In genomic region chr7:25246079-25246758, GRCm38 (mm10) we compare ENCODE assay signal across 8 mouse cellular contexts. TPM values are rescaled to one million over a fixed set of nuclear protein-coding genes. Genes with fewer than 3 reads are reported as not detected.
DNase-seq lines count a peak whose midpoint lies in the region; ATAC-seq and TF ChIP-seq lines count a peak whose summit lies in the region.

No protein-coding gene starts in this region.

- peak; percentile 54 to 78 for DNase-seq in adrenal gland, adult (ENCODE audit: inconsistent age in 2 of 2, low spot score in 1 of 2)
- no peak for DNase-seq in adrenal gland, adult 8-10 months
- peak; percentile 54 for DNase-seq in forebrain, embryonic 14.5 days (ENCODE audit: low spot score)

- H3K9me3 ChIP-seq in ES-Bruce4 (replicated peaks; ENCODE audit: control insufficient read depth, insufficient read depth, low read length, poor library complexity, severe bottlenecking) = no peaks in the 10 kb centered on the region
- H3K9me3 ChIP-seq in forebrain, embryonic 14.5 days (replicated peaks; ENCODE audit: control insufficient read depth, low read length) = no peaks in the 10 kb centered on the region
- H3K9me3 ChIP-seq in intestine, embryonic 16.5 days (ENCODE audit: control insufficient read depth, low read length) = no peaks in the 10 kb centered on the region
- H3K9me3 ChIP-seq in limb, embryonic 12.5 days = no peaks in the 10 kb centered on the region
- no peaks in the 10 kb centered on the region for H3K9me3 ChIP-seq in neural tube, embryonic 12.5 days

- peaks cover 31% of the 10 kb centered on the region for H3K36me3 ChIP-seq in ES-Bruce4 (ENCODE audit: control insufficient read depth, insufficient read depth, low read length, poor library complexity, severe bottlenecking)
- peaks cover 23% of the 10 kb centered on the region for H3K36me3 ChIP-seq in forebrain, embryonic 14.5 days (ENCODE audit: control insufficient read depth, insufficient read depth, low read length)
- H3K36me3 ChIP-seq in intestine, embryonic 16.5 days (ENCODE audit: control insufficient read depth, insufficient read depth, low read length) = peaks cover 14% of the 10 kb centered on the region; the same call in 1 of the 2 replicates
- H3K36me3 ChIP-seq in limb, embryonic 12.5 days = peaks cover 45% of the 10 kb centered on the region
- H3K36me3 ChIP-seq in neural tube, embryonic 12.5 days = peaks cover 23% of the 10 kb centered on the region

- no peak for TF ChIP-seq CTCF in ES-Bruce4 (IDR thresholded peaks at IDR 0.05; ENCODE audit: low read depth, low read length)

- ATAC-seq in forebrain, embryonic 14.5 days = no peak
- no peak for ATAC-seq in intestine, embryonic 16.5 days
- no peak for ATAC-seq in limb, embryonic 12.5 days (ENCODE audit: insufficient number of reproducible peaks, insufficient read depth, low FRiP score, low TSS enrichment, low read depth)
- no peak for ATAC-seq in neural tube, embryonic 12.5 days (ENCODE audit: low FRiP score, low read depth)
- ATAC-seq in activated CD4-positive, CD25-positive, alpha-beta regulatory T cell, adult 4 months = no peak

- TF ChIP-seq POLR2A in ES-Bruce4 (IDR thresholded peaks at IDR 0.05; ENCODE audit: insufficient read depth, low read length) = no peak

- H3K4me2 ChIP-seq in forebrain, embryonic 14.5 days (ENCODE audit: low read length) = peak overlapping the region; percentile 98
- peak overlapping the region; percentile 90 for H3K4me2 ChIP-seq in intestine, embryonic 16.5 days (ENCODE audit: low read depth, low read length)
- peak overlapping the region; percentile 95 for H3K4me2 ChIP-seq in limb, embryonic 12.5 days
- H3K4me2 ChIP-seq in neural tube, embryonic 12.5 days (replicated peaks) = peak overlapping the region; percentile 96

- WGBS in forebrain, embryonic 14.5 days = 44% methylated on average over 20 of the region's 20 CpGs
- WGBS in intestine, embryonic 16.5 days = 60% methylated on average over 20 of the region's 20 CpGs
- 60% methylated on average over 20 of the region's 20 CpGs for WGBS in limb, embryonic 12.5 days
- WGBS in neural tube, embryonic 12.5 days = 77% methylated on average over 20 of the region's 20 CpGs

- H3K4me1 ChIP-seq in ES-Bruce4 (ENCODE audit: control insufficient read depth, insufficient read depth, low read length) = peaks cover 2% of the 10 kb centered on the region
- H3K4me1 ChIP-seq in forebrain, embryonic 14.5 days (ENCODE audit: control insufficient read depth, insufficient read depth, low read length) = peaks cover 24% of the 10 kb centered on the region
- H3K4me1 ChIP-seq in intestine, embryonic 16.5 days (ENCODE audit: control insufficient read depth, insufficient read depth, low read length) = peaks cover 37% of the 10 kb centered on the region
- H3K4me1 ChIP-seq in limb, embryonic 12.5 days (replicated peaks) = peaks cover 45% of the 10 kb centered on the region
- H3K4me1 ChIP-seq in neural tube, embryonic 12.5 days = peaks cover 40% of the 10 kb centered on the region

- no peak overlapping the region for H3K27ac ChIP-seq in ES-Bruce4 (ENCODE audit: insufficient read depth, low read length)
- H3K27ac ChIP-seq in forebrain, embryonic 14.5 days (ENCODE audit: low read depth, low read length) = peak overlapping the region; percentile 94
- H3K27ac ChIP-seq in intestine, embryonic 16.5 days (ENCODE audit: low read length) = peak overlapping the region; percentile 60
- H3K27ac ChIP-seq in limb, embryonic 12.5 days = peak overlapping the region; percentile 99
- H3K27ac ChIP-seq in neural tube, embryonic 12.5 days = peak overlapping the region; percentile 7; the same call in 1 of the 2 replicates

- H3K4me3 ChIP-seq in ES-Bruce4 (ENCODE audit: low read depth, low read length) = no peak overlapping the region
- peak overlapping the region; percentile 78 for H3K4me3 ChIP-seq in forebrain, embryonic 14.5 days (ENCODE audit: low read depth, low read length)
- 0 out of 2 replicates have a peak overlapping the region, but pooled peaks have one; percentile 6 for H3K4me3 ChIP-seq in intestine, embryonic 16.5 days (ENCODE audit: low read length)
- H3K4me3 ChIP-seq in limb, embryonic 12.5 days (replicated peaks) = peak overlapping the region; percentile 95
- H3K4me3 ChIP-seq in neural tube, embryonic 12.5 days = peak overlapping the region; percentile 3; the same call in 1 of the 2 replicates

- H3K27me3 ChIP-seq in ES-Bruce4 (ENCODE audit: control insufficient read depth, insufficient read depth, low read length, poor library complexity, severe bottlenecking) = no peaks in the 10 kb centered on the region
- H3K27me3 ChIP-seq in forebrain, embryonic 14.5 days (replicated peaks; ENCODE audit: control insufficient read depth, insufficient read depth, low read length) = no peaks in the 10 kb centered on the region
- no peaks in the 10 kb centered on the region for H3K27me3 ChIP-seq in intestine, embryonic 16.5 days (replicated peaks; ENCODE audit: control insufficient read depth, insufficient read depth, low read length)
- H3K27me3 ChIP-seq in limb, embryonic 12.5 days = no peaks in the 10 kb centered on the region
- H3K27me3 ChIP-seq in neural tube, embryonic 12.5 days (replicated peaks) = no peaks in the 10 kb centered on the region

- H3K9ac ChIP-seq in ES-Bruce4 (ENCODE audit: low read depth, poor library complexity, severe bottlenecking) = peak overlapping the region; percentile 16
- peak overlapping the region; percentile 79 for H3K9ac ChIP-seq in forebrain, embryonic 14.5 days (ENCODE audit: low read length)
- peak overlapping the region; percentile 95 for H3K9ac ChIP-seq in intestine, embryonic 16.5 days (ENCODE audit: low read depth, low read length)
- H3K9ac ChIP-seq in limb, embryonic 12.5 days (replicated peaks) = peak overlapping the region; percentile 97; the same call in 1 of the 2 replicates
- peak overlapping the region; percentile 38; the same call in 1 of the 2 replicates for H3K9ac ChIP-seq in neural tube, embryonic 12.5 days

- TF ChIP-seq EP300 in ES-Bruce4 (IDR thresholded peaks at IDR 0.05; ENCODE audit: insufficient read depth, low read depth, low read length) = no peak

RNA-seq across cellular contexts. Expression of gene Erf, which starts 4.3 kb away (rescaled TPM):
- total RNA-seq in adrenal gland, adult 8-10 months (2022) = 10 to 100 TPM; 23.6 to 29.4 (median 27.2) TPM
- 61.8 and 63.8 TPM in 2 replicates for polyA plus RNA-seq in ES-Bruce4 (2011; ENCODE audit: insufficient read depth, insufficient read length, low read depth, missing spikeins)
- 7.7 and 8.2 TPM in 2 replicates for polyA plus RNA-seq in forebrain, embryonic 14.5 days (2014; fragmentation: Nextera tagmentation; extraction: Ambion mirVana)
- polyA plus RNA-seq in intestine, embryonic 16.5 days (2015; fragmentation: Nextera tagmentation; extraction: Ambion mirVana) = 6.6 and 7.9 TPM in 2 replicates
- 22.3 and 24.3 TPM in 2 replicates for polyA plus RNA-seq in limb, embryonic 12.5 days (2016; fragmentation: Nextera tagmentation; extraction: Ambion mirVana)
- 11.9 and 13.1 TPM in 2 replicates for polyA plus RNA-seq in neural tube, embryonic 12.5 days (2016; fragmentation: Nextera tagmentation; extraction: Ambion mirVana)
- polyA plus RNA-seq in activated CD4-positive, CD25-positive, alpha-beta regulatory T cell, adult 4 months (2017; shearing (Covaris generic)) = under 1 TPM; 0.28 to 0.38 TPM

RNA-seq across cellular contexts. Expression of gene Gsk3a, which starts 8.6 kb away (rescaled TPM):
- total RNA-seq in adrenal gland, adult 8-10 months (2022) = 100 to 1,000 TPM in 3 of 4 experiments, 10 to 100 TPM in 1; 99.2 to 107 (median 104) TPM
- polyA plus RNA-seq in ES-Bruce4 (2011; ENCODE audit: insufficient read depth, insufficient read length, low read depth, missing spikeins) = 77.3 and 84.3 TPM in 2 replicates
- polyA plus RNA-seq in forebrain, embryonic 14.5 days (2014; fragmentation: Nextera tagmentation; extraction: Ambion mirVana) = 20.2 and 20.5 TPM in 2 replicates
- 4.0 and 5.9 TPM in 2 replicates for polyA plus RNA-seq in intestine, embryonic 16.5 days (2015; fragmentation: Nextera tagmentation; extraction: Ambion mirVana)
- polyA plus RNA-seq in limb, embryonic 12.5 days (2016; fragmentation: Nextera tagmentation; extraction: Ambion mirVana) = 16.9 and 19.4 TPM in 2 replicates
- polyA plus RNA-seq in neural tube, embryonic 12.5 days (2016; fragmentation: Nextera tagmentation; extraction: Ambion mirVana) = 19.1 and 20.3 TPM in 2 replicates
- polyA plus RNA-seq in activated CD4-positive, CD25-positive, alpha-beta regulatory T cell, adult 4 months (2017; shearing (Covaris generic)) = 1 to 10 TPM; 8.9 to 9.8 TPM

RNA-seq across cellular contexts. Expression of gene Cic, which starts 21.3 kb away (rescaled TPM):
- 100 to 1,000 TPM; 118 to 195 (median 151) TPM for total RNA-seq in adrenal gland, adult 8-10 months (2022)
- 128 and 141 TPM in 2 replicates for polyA plus RNA-seq in ES-Bruce4 (2011; ENCODE audit: insufficient read depth, insufficient read length, low read depth, missing spikeins)
- 37.4 and 38.7 TPM in 2 replicates for polyA plus RNA-seq in forebrain, embryonic 14.5 days (2014; fragmentation: Nextera tagmentation; extraction: Ambion mirVana)
- polyA plus RNA-seq in intestine, embryonic 16.5 days (2015; fragmentation: Nextera tagmentation; extraction: Ambion mirVana) = 17.3 and 19.9 TPM in 2 replicates
- 34.9 and 38.7 TPM in 2 replicates for polyA plus RNA-seq in limb, embryonic 12.5 days (2016; fragmentation: Nextera tagmentation; extraction: Ambion mirVana)
- polyA plus RNA-seq in neural tube, embryonic 12.5 days (2016; fragmentation: Nextera tagmentation; extraction: Ambion mirVana) = 44.2 and 45.0 TPM in 2 replicates
- polyA plus RNA-seq in activated CD4-positive, CD25-positive, alpha-beta regulatory T cell, adult 4 months (2017; shearing (Covaris generic)) = 10 to 100 TPM; 23.2 to 26.0 TPM

RNA-seq across cellular contexts. Expression of gene Zfp526, which starts 25.0 kb away (rescaled TPM):
- total RNA-seq in adrenal gland, adult 8-10 months (2022) = 10 to 100 TPM; 11.7 to 16.1 (median 14.2) TPM
- polyA plus RNA-seq in ES-Bruce4 (2011; ENCODE audit: insufficient read depth, insufficient read length, low read depth, missing spikeins) = 6.5 and 7.2 TPM in 2 replicates
- 2.3 and 2.8 TPM in 2 replicates for polyA plus RNA-seq in forebrain, embryonic 14.5 days (2014; fragmentation: Nextera tagmentation; extraction: Ambion mirVana)
- 1.9 and 2.3 TPM in 2 replicates for polyA plus RNA-seq in intestine, embryonic 16.5 days (2015; fragmentation: Nextera tagmentation; extraction: Ambion mirVana)
- polyA plus RNA-seq in limb, embryonic 12.5 days (2016; fragmentation: Nextera tagmentation; extraction: Ambion mirVana) = 3.1 and 3.4 TPM in 2 replicates
- polyA plus RNA-seq in neural tube, embryonic 12.5 days (2016; fragmentation: Nextera tagmentation; extraction: Ambion mirVana) = 2.1 and 2.9 TPM in 2 replicates
- 1 to 10 TPM; 2.6 to 4.0 TPM for polyA plus RNA-seq in activated CD4-positive, CD25-positive, alpha-beta regulatory T cell, adult 4 months (2017; shearing (Covaris generic))

RNA-seq across cellular contexts. Expression of gene Dedd2, which starts 25.8 kb away (rescaled TPM):
- 10 to 100 TPM; 15.6 to 22.2 (median 19.1) TPM for total RNA-seq in adrenal gland, adult 8-10 months (2022)
- polyA plus RNA-seq in ES-Bruce4 (2011; ENCODE audit: insufficient read depth, insufficient read length, low read depth, missing spikeins) = 9.6 and 10.2 TPM in 2 replicates
- 10.8 and 12.5 TPM in 2 replicates for polyA plus RNA-seq in forebrain, embryonic 14.5 days (2014; fragmentation: Nextera tagmentation; extraction: Ambion mirVana)
- 11.3 and 11.9 TPM in 2 replicates for polyA plus RNA-seq in intestine, embryonic 16.5 days (2015; fragmentation: Nextera tagmentation; extraction: Ambion mirVana)
- 12.2 and 13.6 TPM in 2 replicates for polyA plus RNA-seq in limb, embryonic 12.5 days (2016; fragmentation: Nextera tagmentation; extraction: Ambion mirVana)
- 15.5 and 17.7 TPM in 2 replicates for polyA plus RNA-seq in neural tube, embryonic 12.5 days (2016; fragmentation: Nextera tagmentation; extraction: Ambion mirVana)
- polyA plus RNA-seq in activated CD4-positive, CD25-positive, alpha-beta regulatory T cell, adult 4 months (2017; shearing (Covaris generic)) = 10 to 100 TPM; 26.7 to 31.8 TPM

Comparison
In these comparisons a context has a peak if more than half of its experiments do, and no peak if none do; other contexts are left out.
1. H3K9ac ChIP-seq: peak in every context shown above with its lines; median percentile 97 in limb, embryonic 12.5 days; 95 in intestine, embryonic 16.5 days; 79 in forebrain, embryonic 14.5 days; 38 in neural tube, embryonic 12.5 days; 16 in ES-Bruce4.